Mouse (Mus musculus): Measurements from ENCODE around the gene Gm26620.

Gm26620 gene

GRCm38 (mm10) chr1:170912891-170913615 is 28.2 kb downstream of the Gm26620 start, which contains the start of gene Fcrlb:
Fcrlb (minus strand) TSS chr1:170912941.
- no peak for DNase-seq (ENCODE audit: low spot score)

- DNase-seq (ENCODE audit: low spot score), result no peak
Observed at GRCm38 (mm10) chr1:170915657-170916056, 30.8 kb downstream of the Gm26620 start.

- DNase-seq (ENCODE audit: low spot score), result no peak
Observed at GRCm38 (mm10) chr1:170919308-170919707, 34.4 kb downstream of the Gm26620 start.

- DNase-seq (ENCODE audit: low spot score), result no peak
Observed at GRCm38 (mm10) chr1:170924485-170924884, 39.6 kb downstream of the Gm26620 start.

GRCm38 (mm10) chr1:170926941-170927340 is 42.1 kb downstream of the Gm26620 start:
- DNase-seq (ENCODE audit: low spot score), result no peak

- no peak for DNase-seq (ENCODE audit: low spot score)
Observed at GRCm38 (mm10) chr1:170927378-170927777, 42.5 kb downstream of the Gm26620 start, which contains the start of gene Fcrla. Fcrla (minus strand) TSS chr1:170927583.

GRCm38 (mm10) chr1:170928467-170928866 is 43.6 kb downstream of the Gm26620 start:
- DNase-seq (ENCODE audit: low spot score), result no peak

- no peak for DNase-seq (ENCODE audit: low spot score)
Observed at GRCm38 (mm10) chr1:170929245-170929644, 44.4 kb downstream of the Gm26620 start.

GRCm38 (mm10) chr1:170932043-170932442 is 47.2 kb downstream of the Gm26620 start:
- DNase-seq (ENCODE audit: low spot score), result no peak

- no peak for DNase-seq (ENCODE audit: low spot score)
Observed at GRCm38 (mm10) chr1:170933386-170933920, 48.6 kb downstream of the Gm26620 start.

- DNase-seq (ENCODE audit: low spot score), result no peak
Observed at GRCm38 (mm10) chr1:170933940-170934339, 49.1 kb downstream of the Gm26620 start.

GRCm38 (mm10) chr1:170934383-170934782 is 49.5 kb downstream of the Gm26620 start:
- no peak for DNase-seq (ENCODE audit: low spot score)

Data from embryo, embryonic 10.5 days (tissue).